Mouse (Mus musculus): ENCODE results near the gene Gm6588. TPM values are rescaled to one million over a fixed set of nuclear protein-coding genes. Genes with fewer than 3 reads are reported as not detected.

Gm6588 gene
- total RNA-seq, 2 experiments from 2014 or later = not detected

Other genes starting within 250 kb of the Gm6588 start
- under 1 TPM; 0.59 to 0.95 TPM for gene Cryba4, start 196.9 kb upstream of the Gm6588 start, total RNA-seq (2021)
- 1 to 10 TPM; 7.1 to 10.0 TPM for gene Crybb1, start 193.6 kb upstream of the Gm6588 start, total RNA-seq (2021)
- 10 to 100 TPM; 32.1 to 46.3 TPM for gene Tpst2, start 172.7 kb upstream of the Gm6588 start, total RNA-seq (2021)
- 10 to 100 TPM; 44.4 to 46.8 TPM for gene Tfip11, start 123.1 kb upstream of the Gm6588 start, total RNA-seq (2021)
- gene Srrd, start 106.4 kb upstream of the Gm6588 start, total RNA-seq (2021) = 10 to 100 TPM; 26.5 to 29.7 TPM
- gene Hps4, start 106.3 kb upstream of the Gm6588 start, total RNA-seq (2021) = 10 to 100 TPM; 27.8 to 33.6 TPM
- gene Gm6583, start 93.4 kb upstream of the Gm6588 start, total RNA-seq (2021) = not detected
- 100 to 1,000 TPM; 161 to 181 TPM for gene Asphd2, start 54.6 kb upstream of the Gm6588 start, total RNA-seq (2021)
- 100 to 1,000 TPM; 163 to 173 TPM for gene Sez6l, start 127.8 kb downstream of the Gm6588 start, total RNA-seq (2021)